Mouse (Mus musculus) MEL (cell line): ENCODE data around the gene BC030870.

Experiments used
- CTCF ChIP-seq, 3 experiments: IDR thresholded peaks in 2 of 3; conservative IDR thresholded peaks in 1 of 3; 2 replicates each; pipeline ENCODE4 v1.5.1; 2011 to 2012; ENCODE audit warnings: low read length in 3 of 3, low read depth in 2 of 3, mild to moderate bottlenecking in 2 of 3, improper control_type of control experiment in 1 of 3, inconsistent platforms in 1 of 3, mixed read lengths in 1 of 3, moderate library complexity in 1 of 3; ENCODE audit not compliant: control insufficient read depth in 1 of 3, insufficient read depth in 1 of 3, poor library complexity in 1 of 3, severe bottlenecking in 1 of 3
- EP300 ChIP-seq, 2 experiments: IDR thresholded peaks; 2 replicates each; pipeline ENCODE4 v1.6.1; 2011; ENCODE audit warnings: improper control_type of control experiment in 2 of 2, low read length in 2 of 2, low read depth in 1 of 2, mild to moderate bottlenecking in 1 of 2

- no peak for TF ChIP-seq EP300 (IDR thresholded peaks at IDR 0.05; ENCODE audit: low read depth in 1 of 2, low read length in 2 of 2)
- TF ChIP-seq CTCF (IDR thresholded peaks at IDR 0.05 in 2 of 3, conservative IDR thresholded peaks at IDR 0.05 in 1 of 3; ENCODE audit: control insufficient read depth in 1 of 3, insufficient read depth in 1 of 3, low read depth in 2 of 3, low read length in 3 of 3, poor library complexity in 1 of 3, severe bottlenecking in 1 of 3): no peak; a peak in 1 of 6 replicates
Measured at GRCm38 (mm10) chr8:65085680-65086079, 43.7 kb downstream of the BC030870 start.
